Mouse (Mus musculus): Measurements from ENCODE around the gene Dnajc7.

DNA sequence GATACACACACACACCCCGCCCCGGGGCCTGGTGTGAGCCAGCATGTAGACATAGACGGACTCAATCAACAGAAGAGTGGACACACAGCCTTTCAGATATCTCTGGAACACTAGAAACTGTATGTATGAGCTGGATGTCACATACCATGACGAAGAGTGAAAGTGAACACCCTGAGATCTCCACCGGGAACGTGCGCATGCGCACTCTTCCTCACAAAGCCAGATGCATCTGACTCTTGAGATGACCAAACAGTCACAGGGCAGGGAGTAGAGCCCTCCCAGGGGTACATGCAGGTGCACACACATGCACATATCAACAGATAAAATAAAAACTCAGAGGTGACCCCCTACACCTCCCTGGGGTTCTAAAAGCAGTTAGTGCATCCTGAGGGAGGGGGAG, 28.4 kb upstream of the Dnajc7 start:
- no peak for TF ChIP-seq GATA1 (IDR thresholded peaks at IDR 0.05; ENCODE audit: borderline replicate concordance, low read length)
- TF ChIP-seq FLI1 (IDR thresholded peaks at IDR 0.05; ENCODE audit: low read length): no peak

Data from megakaryocyte, embryonic 14.5 days (primary cell).